Mouse (Mus musculus) liver, embryonic 14.5 days (tissue): ENCODE results near the gene Pnpla3.

Source experiments
- CTCF ChIP-seq: IDR thresholded peaks from 2 replicates; pipeline ENCODE4 v1.5.1; 2016; ENCODE audit warnings: antibody characterized with exemption, low read depth, control low read depth
- EP300 ChIP-seq: IDR thresholded peaks from 2 replicates; pipeline ENCODE4 v1.6.1; 2016; ENCODE audit warnings: antibody characterized with exemption, low read depth

DNA sequence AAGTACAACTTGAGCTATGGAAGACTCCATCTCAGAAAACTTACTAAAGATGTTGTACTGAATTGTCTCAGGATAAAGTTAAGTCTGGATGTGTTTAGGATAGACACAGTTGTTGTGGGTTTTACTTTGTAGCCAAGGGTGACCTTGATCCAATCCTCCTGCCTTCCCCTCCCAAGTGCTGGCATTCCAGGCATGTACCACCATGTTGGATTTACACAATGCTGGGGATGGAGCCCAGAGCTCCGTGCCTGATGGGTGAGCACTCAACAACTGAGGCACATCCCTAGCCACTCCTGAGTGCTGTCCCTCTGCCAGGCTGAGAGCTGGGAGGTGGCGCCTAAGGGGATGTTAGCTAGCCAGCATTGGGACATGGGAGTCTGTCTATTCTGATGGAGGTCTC, 47.6 kb downstream of the Pnpla3 start:
- TF ChIP-seq CTCF (no peak), EP300 (no peak)
